Mouse (Mus musculus) midbrain, embryonic 10.5 days (tissue): ENCODE data around the gene Zfp942. TPM values are rescaled to one million over a fixed set of nuclear protein-coding genes. Genes with fewer than 3 reads are reported as not detected.
A peak's percentile ranks its signal among the peaks of the same experiment; 100 is the strongest.
"Not testable (repeated sequence)": the region's sequence is repeated elsewhere in the genome, so short reads cannot be mapped to it uniquely, and the experiment has no call there.

ENCODE experiments used
- DNase-seq: peaks from one replicate; pipeline ENCODE4 v3.0.0-alpha.2; 2017; ENCODE audit warnings: low spot score
- H3K27ac ChIP-seq: fragments of 300-500 bp; sonication (generic); replicated peaks from 2 replicates; pipeline ENCODE4 v1.5.1; 2016; ENCODE audit warnings: mild to moderate bottlenecking
- H3K27me3 ChIP-seq: fragments of 300-500 bp; sonication (generic); 2 replicates; pipeline ENCODE4 v1.6.1; 2016; ENCODE audit warnings: low read depth, mild to moderate bottlenecking; ENCODE audit not compliant: poor library complexity, severe bottlenecking
- H3K36me3 ChIP-seq: fragments of 300-500 bp; sonication (generic); 2 replicates; pipeline ENCODE4 v1.6.1; 2016; ENCODE audit warnings: mild to moderate bottlenecking, moderate library complexity
- H3K4me1 ChIP-seq: fragments of 300-500 bp; sonication (generic); 2 replicates; pipeline ENCODE4 v1.6.1; 2016
- H3K4me3 ChIP-seq: fragments of 300-500 bp; sonication (generic); 2 replicates; pipeline ENCODE4 v1.5.1; 2016; ENCODE audit warnings: mild to moderate bottlenecking, moderate library complexity
- H3K9me3 ChIP-seq: fragments of 300-500 bp; sonication (generic); replicated peaks from 2 replicates; pipeline ENCODE4 v1.6.1; 2016; ENCODE audit warnings: mild to moderate bottlenecking
- WGBS: fragments of 180-500 bp; shearing (Covaris S2); methylation state at CpG from one replicate; pipeline ENCODE4 v1.1.7; 2016; 5-methylcytosine and 5-hydroxymethylcytosine counted together
- polyA plus RNA-seq: library from polyadenylated mRNA; unstranded; fragments of >200 nt; fragmentation: Nextera tagmentation; extraction: Ambion mirVana; gene quantifications from 2 replicates; pipeline ENCODE4 v1.2.1, GENCODE M21; 2016

Zfp942 gene
- polyA plus RNA-seq: 22.0 and 22.2 TPM in 2 replicates

GRCm38 (mm10) chr17:21962107-21962907 lies at the start of gene Zfp942, which contains the start of gene Zfp943:
Gene Zfp942, minus strand, starts transcription at chr17:21962464.
Gene Zfp943, plus strand, starts transcription at chr17:21962552.
- H3K27me3 ChIP-seq, H3K36me3 ChIP-seq, H3K9me3 ChIP-seq: not testable (repeated sequence)
- under 1% methylated on average over 43 of the region's 55 CpGs for WGBS
- peak; percentile 77 for DNase-seq
- Histone ChIP-seq H3K4me3 (peak within 1 kb of the TSS; percentile 69), H3K4me1 (peaks cover 15% of the 10 kb centered on the region), H3K27ac (peak within 1 kb of the TSS; percentile 88)

DNA sequence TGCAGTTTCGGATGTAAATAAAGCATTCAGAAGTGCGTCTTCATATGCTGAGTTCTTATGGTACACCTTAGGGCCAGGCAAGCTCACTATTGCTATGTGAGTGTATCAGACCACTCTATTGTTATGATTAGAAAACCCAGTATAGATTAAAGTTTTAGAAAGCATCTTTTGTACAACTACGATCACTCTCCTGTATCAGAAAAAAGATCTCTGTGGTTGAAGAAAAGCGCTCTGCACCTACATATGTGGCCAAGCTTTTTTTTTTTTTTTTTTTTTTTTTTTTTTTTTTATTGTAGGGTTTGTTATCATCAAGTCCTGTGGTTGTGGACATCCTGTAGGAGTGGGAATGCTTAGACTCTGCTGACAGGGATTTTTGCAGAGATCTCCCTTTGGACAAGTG lies 1.0 kb upstream of the Zfp942 start:
- H3K4me1 ChIP-seq: peaks cover 15% of the 10 kb centered on the region
- 69% methylated on average over 4 of the region's 4 CpGs for WGBS
- peaks cover 9% of the 10 kb centered on the region for H3K9me3 ChIP-seq
- H3K27me3 ChIP-seq: no peaks in the 10 kb centered on the region
- H3K4me3 ChIP-seq: peak overlapping the region; percentile 69
- DNase-seq: no peak
- peaks cover 15% of the 10 kb centered on the region for H3K36me3 ChIP-seq
- peak overlapping the region; percentile 88; the same call in 1 of the 2 replicates for H3K27ac ChIP-seq

DNA sequence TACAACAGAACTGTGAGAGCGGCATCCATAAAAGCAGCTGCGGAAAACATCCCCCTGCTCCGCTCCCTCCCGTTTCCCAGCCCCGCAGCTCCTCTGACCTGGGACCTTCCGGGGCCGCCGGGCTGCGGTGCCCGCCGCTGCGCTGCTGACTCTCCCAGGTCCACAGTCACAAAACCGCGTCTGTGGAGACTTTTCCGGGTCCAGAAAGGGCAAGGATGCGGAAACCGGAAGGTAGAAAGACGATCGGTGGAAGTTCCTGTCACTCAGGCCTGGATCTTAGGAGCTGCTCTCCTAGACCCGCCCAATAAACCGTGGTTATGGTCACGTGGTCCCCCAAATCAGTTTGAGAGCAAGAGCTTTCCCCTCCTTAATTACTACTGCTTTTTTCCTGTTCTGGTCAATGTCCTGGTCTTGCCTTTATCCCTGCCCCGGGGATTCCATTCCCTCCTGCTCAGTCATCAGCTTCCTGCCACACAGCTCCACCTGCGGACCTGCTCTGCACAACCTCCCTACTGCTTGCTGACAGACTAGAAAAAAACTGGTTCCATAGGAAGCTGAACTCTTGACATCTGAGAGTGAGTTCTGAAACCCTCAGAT lies 52.7 kb downstream of the Zfp942 start, which contains the start of gene Zfp995:
Zfp995 (minus strand) TSS at position 471 of the 597 bp plus-strand sequence.
- 2% methylated on average over 24 of the region's 24 CpGs for WGBS
- not testable (repeated sequence) for H3K9me3 ChIP-seq, H3K4me1 ChIP-seq, H3K27me3 ChIP-seq
- Histone ChIP-seq H3K36me3 (peaks cover 15% of the 10 kb centered on the region), H3K4me3 (peak within 1 kb of the TSS; percentile 75), H3K27ac (peak within 1 kb of the TSS; percentile 85)
- DNase-seq: peak; percentile 68

- Histone ChIP-seq H3K4me1 (no peaks in the 10 kb centered on the region), H3K27me3 (no peaks in the 10 kb centered on the region), H3K27ac (peak overlapping the region; percentile 85), H3K4me3 (peak overlapping the region; percentile 75), H3K36me3 (peaks cover 17% of the 10 kb centered on the region), H3K9me3 (no peaks in the 10 kb centered on the region)
- no peak for DNase-seq
- WGBS: 2% methylated on average over 3 of the region's 3 CpGs
Measured at GRCm38 (mm10) chr17:21909039-21909438, 53.2 kb downstream of the Zfp942 start.

Other genes starting within 250 kb of the Zfp942 start
- gene Zfp229, start 231.7 kb downstream of the Zfp942 start, polyA plus RNA-seq: 7.8 and 9.7 TPM in 2 replicates
- gene Zfp820, start 116.7 kb downstream of the Zfp942 start, polyA plus RNA-seq: 5.4 and 5.6 TPM in 2 replicates
- gene Zfp995, start 52.5 kb downstream of the Zfp942 start, polyA plus RNA-seq: 6.6 and 8.1 TPM in 2 replicates
- 14.8 and 16.9 TPM in 2 replicates for gene Zfp943, start 88 bp upstream of the Zfp942 start, polyA plus RNA-seq
- 1.4 and 1.9 TPM in 2 replicates for gene Zfp947, start 203.7 kb upstream of the Zfp942 start, polyA plus RNA-seq